Mouse (Mus musculus): Measurements from ENCODE around the gene Mpst.

Mpst gene

DNA sequence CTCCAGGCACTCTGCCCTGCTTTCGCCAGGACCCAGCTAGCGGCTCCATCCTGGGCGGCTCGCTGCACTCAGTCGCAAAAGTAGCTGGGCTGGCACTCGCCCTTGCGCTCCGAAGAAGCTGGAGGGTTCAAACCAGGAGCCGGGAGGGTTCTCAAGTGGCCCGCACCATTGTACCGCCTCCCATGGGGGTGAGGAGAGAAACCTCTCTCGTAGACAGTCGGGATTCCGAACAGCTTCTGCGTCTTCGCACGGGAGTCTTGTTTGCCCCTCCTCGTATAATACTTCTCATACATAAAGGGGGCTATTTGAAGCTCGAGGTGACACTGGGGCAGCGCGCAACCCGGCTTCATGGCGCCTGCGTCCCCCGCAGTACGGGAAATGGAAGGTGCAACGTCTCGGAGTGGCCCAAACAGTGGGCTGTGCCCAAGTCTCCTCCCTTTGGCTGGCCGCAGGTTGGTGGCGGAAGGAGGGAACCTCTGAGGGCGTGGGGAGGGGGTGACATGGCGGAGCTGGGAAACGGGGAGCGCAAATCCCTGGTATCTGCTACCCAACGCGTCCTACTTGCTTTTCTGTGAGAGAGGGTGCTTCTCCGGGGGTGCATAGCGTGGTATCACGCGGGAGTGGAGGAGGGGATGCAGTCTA lies at the start of gene Mpst:
Gene Mpst (plus strand): TSS at position 124 of the 642 bp plus-strand sequence.
- peak; percentile 89 for DNase-seq (ENCODE audit: low spot score)

DNA sequence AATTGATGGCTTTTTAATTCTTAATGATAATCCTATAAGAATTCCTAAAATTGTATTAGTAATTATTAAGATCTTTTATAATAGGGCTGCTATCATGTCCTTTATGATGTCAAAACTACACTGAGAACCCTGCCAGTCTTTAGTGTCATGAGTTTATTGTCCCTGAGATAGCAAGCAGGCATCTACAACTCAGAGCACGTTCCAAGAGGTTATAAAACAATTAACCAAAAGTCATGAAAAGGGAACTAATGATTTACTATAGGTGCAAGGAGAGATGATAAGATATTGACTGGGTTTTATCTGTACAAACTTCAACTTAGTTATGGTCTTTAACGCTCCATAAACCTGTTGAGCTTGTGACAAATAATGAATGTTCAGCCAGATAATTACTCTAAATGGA lies 40.3 kb upstream of the Mpst start:
- no peak for DNase-seq (ENCODE audit: low spot score)

DNA sequence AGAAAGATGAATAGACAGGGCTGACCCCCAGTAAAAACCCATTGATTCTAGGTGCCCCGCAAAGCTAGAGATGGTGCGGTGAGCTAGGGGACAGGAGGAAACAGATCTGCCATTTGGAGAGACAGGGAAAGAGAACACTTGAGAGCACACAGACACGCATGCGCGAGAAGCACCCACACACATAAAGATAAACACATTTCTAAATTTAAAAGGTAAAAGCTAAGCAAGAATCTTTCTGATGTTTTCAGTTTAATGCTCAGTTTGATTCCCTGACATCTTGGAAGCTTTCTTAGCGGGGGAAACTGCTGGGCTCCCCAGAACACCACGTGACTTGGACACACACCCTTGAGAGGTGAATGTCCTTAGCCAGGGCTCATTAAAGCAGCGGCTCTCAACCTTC lies 39.3 kb upstream of the Mpst start:
- DNase-seq (ENCODE audit: low spot score), result no peak

DNA sequence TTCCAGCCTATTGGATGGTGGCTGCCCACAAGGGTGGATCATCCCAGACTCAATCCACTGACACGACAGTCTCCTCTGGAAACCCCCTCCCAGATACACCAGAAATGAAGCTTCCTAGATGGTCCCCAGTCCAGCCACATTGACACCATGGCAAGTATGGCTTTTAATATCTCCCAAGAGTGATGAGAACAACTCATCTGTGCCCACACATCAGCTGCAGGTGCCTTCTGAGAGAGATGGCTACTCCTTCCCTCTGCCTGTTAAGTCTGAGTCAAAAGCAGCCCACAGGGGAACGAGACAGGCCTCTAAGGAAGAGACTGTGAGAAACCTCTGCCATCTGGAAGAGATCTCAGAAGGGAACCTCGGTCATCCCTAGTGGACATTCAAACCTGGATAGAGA lies 38.4 kb upstream of the Mpst start:
- DNase-seq (ENCODE audit: low spot score), result no peak

DNA sequence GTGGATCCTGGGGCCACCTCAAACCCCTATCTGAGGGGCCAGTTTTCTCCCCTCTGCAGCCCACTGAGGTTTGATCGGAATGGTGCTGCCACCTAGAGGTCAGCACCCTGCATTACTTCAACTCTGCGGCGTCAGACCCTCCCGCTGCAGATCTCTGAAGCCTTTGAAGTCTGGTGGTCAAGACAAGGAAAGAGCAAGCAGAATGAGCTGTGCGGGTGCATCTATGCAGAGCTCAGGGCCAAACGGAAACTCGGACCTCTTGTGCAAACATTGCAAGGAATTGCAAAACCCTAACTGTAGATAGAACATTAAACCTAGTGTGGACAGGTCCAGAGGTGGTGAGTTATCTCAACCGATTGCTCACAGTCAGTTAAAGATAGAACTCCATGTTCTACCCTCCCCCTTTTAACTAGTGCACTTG lies 37.3 kb upstream of the Mpst start:
- DNase-seq (ENCODE audit: low spot score), result peak; percentile 49

DNA sequence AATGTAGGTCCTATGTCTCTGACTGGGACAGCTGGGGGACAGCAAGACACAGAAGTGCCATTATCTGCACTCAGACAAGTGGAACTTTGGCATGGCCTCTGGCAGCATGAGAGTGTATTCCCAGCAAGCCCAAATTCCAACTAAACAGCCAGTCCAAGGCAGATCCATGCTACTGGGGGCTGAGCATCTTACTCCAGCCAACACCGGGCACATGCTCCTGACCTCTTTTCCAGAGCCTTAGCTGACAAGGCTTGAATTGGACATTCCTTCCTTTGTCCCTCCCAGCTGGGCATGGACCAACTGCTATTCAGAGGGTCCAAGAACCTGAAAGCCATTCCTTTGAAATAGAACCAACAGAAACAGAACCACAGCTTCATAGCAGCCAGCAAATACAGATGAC lies 36.6 kb upstream of the Mpst start:
- DNase-seq (ENCODE audit: low spot score), result peak; percentile 55

DNA sequence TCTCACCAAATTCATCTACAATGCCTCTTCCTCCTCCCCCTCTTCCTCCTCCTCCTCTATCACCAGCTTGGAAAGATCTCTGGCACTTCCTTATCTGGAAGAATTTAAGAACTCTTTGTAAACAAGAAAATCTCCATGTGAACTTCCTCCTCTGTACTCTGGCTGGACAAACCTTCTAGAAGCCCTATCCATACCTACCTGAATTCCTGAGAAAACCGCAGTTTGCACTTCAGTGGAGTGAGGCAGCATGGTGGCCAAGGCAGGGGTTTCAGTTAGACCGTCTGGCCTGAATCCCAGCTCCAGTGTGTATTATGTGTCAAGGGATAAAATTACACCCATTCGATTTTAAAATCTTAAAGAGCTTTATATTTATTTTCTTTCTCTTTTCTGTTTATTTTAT lies 33.4 kb upstream of the Mpst start:
- DNase-seq (ENCODE audit: low spot score), result no peak

DNA sequence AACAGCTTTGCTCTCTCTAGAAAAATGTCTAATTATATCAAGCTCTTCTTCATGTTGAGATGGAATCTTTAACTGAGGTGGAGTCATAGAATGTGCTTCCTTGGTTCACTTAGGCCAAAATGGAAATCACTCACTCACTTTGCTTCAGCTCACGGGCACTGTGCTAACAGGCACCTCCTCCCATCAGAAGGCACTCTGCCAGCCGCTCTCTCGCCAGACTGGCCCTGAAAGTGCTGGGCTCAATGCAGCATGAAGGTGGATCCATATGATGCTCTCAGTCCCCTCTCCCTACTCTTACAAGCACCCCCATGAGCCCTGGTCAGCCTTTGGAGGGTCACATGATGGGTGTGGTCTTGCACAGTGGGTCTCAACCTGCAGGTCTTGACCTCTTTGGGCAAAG lies 32.0 kb upstream of the Mpst start:
- no peak for DNase-seq (ENCODE audit: low spot score)

DNA sequence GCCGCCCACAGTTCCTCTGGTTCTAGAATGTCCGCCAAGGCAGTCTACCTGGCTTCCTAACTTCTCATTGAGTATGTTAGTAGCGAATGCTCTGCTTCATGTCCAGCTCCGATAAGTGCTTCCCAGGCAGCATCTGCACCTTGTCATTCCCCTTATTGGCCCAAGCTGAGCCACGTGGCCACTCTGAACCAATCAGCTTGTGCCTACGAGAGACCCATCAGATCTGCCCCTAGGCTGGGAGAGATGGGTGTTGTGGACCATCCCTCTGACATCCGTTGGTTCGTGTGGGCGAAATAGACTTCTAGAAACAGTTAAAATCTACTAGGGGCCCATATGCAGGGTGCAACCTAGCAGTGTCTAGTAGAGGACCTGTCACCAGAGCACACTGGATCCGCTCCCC lies 28.4 kb upstream of the Mpst start:
- DNase-seq (ENCODE audit: low spot score), result no peak

DNA sequence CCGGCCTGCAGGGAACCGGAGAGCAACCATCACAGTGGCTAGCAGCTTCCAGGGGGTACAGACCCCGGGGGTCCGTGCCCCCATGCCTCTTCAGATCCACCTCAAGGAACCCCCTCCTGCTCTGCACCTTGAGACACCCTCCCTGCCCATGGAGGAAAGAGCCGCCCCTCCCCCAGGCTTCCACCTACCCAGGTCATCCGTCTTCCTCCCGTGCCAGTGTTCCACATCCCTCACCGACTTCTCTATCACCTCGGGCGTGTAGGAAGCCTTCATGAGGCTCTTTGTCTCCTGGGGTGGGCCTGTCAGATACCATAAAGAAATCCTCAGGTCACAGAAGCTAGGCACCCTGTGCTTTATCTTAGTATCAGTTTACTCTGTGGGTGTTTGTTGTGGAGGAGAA lies 27.7 kb upstream of the Mpst start:
- DNase-seq (ENCODE audit: low spot score), result no peak

DNA sequence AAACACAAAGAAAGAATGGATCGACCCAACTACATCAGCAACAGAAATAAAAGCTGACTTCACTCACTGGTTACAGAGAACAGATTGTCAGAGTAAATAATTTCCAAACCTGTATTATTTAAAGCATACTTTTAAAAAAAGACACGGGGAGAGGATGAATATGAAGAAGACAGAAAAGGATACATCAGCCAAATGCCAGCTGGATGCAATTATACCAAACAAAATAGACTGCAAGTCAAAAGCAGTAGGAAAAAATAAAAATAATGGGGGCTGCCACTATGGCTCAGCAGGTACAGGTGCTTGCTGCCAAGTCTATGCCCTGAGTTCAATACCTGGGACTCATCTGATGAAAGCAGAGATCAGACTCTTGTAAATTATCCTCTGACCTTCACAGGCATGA lies 26.0 kb upstream of the Mpst start:
- DNase-seq (ENCODE audit: low spot score), result no peak

DNA sequence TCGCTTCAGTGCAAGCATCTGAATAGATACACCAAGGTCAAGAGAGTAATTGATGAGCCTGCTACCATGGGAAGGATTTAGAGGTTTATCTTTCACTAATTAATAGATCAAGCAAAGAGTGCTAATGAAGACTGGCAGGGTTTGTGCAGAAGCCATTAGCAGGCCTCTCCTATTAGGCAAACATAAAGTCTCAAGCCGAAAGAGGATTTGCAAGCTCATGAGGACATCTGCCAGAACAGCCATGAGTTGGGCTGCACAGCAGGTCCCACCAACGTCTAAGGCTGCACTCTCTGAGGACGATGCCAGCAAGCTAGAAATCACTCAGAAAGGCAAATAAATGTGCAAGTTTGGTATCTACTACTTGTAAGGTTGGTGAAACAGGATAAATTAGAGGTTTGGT lies 25.5 kb upstream of the Mpst start:
- DNase-seq (ENCODE audit: low spot score), result peak; percentile 59

DNA sequence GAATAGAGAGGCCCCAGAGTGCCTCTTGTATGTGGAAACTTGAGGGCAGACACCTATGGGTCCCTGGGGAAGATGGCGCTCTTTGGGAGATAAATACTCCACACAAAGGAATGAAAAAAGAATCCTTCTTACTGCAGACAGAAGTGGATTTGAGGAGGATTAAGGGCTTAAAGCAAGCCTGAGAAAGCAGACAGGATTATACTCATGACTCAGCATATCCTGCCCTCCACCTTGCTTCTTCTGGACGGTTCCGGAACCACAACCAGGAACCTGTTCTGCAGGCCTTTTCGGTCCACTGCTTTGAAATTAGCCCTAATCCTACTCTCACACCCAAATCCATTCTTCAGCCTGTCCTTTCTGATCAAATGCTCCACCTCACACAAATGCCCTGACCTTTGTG lies 24.1 kb upstream of the Mpst start:
- DNase-seq (ENCODE audit: low spot score), result no peak

DNA sequence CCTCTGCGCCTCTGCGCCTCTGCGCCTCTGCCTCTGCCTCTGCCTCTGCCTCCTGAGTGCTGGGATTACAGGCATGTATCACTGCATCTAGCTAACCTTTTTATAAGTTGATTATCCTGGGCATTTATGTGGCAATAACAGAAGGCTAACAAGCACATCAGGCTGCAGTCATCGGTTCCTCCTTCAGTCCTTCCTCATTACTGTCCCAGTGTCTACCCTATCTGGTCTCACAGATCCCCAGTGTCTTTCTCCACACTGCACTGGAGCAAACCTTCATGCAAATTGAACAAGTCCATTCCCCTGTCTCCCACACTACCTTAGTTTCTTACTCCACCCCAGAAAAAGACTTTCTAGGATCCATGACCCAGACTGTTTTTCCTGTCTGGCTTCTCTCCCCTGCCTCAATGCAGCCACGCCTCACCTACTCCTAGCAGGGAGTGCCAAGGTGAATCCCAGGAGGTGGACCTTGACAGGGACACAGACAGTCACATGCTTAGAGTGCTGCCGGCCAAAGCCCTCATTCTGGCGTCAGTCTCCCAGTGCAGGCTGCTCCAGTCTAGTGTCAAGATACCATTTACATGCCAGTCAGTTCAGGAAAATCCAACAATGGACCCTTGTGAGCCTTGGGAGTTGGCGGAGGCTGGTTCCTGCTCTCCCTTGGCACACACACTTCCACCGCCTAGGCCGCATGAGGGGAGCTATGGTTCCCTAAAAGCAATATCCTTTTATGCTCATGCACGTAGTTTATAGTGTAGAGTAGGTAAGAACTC lies 22.6 kb upstream of the Mpst start:
- peak; percentile 73 for DNase-seq (ENCODE audit: low spot score)

DNA sequence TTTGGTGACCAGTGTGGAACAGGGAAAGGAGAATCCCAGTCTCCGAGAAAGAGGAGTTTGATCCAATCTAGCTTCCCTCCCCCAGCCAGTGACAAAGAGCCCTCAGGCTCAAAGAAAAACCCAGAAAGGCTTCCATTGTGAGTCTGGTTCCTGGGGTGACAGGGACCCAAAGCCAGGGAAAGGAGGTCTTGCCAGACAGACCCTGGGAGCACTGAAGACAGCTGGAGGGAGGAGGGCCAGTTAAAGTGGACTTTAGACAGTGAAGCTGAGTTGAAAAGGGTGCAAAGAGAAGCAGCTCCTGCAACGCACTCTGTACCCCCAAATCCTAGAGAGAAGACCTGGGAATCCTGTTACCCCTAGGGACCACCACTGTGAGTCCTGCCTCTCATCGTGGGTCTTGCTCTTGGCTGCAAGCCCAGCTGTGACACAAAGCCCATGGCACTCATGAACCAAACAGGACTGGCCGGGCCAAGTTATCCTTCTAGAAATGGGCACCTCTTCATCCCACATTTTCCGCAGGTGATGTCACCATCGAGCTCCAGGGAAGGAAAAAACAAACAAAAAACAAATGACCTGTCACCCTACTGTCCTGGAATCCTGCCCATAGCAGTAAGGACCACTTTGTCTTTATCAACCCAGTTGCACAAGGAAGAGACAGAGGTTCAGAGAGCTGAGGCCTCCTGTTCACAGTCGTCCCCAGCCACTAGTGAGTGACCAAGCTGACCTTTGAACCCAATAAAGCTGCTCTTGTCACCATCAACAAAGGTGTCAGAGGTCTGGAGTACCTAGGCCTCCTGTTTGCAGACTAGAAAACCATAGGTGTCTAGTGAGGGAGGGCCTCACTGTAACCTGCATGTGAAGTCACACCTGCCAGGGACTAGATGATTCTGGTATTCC lies 21.7 kb upstream of the Mpst start:
- peak; percentile 52 for DNase-seq (ENCODE audit: low spot score)

DNA sequence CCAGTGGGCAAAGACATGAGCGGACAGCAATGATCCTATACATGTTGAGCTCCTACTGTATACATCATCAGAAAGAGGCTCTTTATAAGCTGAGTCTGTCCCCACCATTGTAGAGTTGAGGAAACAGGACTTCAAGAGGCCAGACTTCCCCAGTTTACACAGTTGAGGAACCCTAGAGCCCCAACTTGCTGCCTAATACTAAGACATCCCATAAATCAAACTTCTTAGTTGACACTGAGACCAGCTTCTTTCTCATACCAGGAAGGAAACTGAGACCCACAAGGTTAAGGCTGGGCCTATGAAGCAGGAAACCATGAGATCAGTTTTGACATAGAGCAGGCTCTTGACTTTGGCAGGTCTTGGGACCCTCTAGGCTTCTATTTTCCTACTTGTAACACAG lies 20.7 kb upstream of the Mpst start:
- no peak for DNase-seq (ENCODE audit: low spot score)

DNA sequence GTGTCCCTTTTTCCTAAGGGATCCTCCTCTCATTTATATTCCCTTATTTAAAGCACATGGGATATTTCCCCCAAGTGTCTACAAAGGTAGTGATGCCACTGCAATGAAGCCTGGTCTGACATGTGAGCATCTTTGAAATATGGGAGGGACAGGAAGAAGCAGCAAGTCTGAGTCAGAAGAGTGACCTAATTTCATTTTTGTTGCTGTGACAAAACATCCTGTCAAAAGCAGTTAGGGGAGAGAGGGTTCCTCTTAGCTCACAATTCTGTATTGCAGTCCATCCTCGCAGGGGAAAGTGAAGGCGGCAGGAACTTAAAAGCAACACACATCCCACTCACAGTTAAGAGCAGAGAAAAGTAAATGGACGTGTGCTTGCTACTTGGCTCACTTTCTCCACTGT lies 15.4 kb upstream of the Mpst start:
- DNase-seq (ENCODE audit: low spot score), result no peak

DNA sequence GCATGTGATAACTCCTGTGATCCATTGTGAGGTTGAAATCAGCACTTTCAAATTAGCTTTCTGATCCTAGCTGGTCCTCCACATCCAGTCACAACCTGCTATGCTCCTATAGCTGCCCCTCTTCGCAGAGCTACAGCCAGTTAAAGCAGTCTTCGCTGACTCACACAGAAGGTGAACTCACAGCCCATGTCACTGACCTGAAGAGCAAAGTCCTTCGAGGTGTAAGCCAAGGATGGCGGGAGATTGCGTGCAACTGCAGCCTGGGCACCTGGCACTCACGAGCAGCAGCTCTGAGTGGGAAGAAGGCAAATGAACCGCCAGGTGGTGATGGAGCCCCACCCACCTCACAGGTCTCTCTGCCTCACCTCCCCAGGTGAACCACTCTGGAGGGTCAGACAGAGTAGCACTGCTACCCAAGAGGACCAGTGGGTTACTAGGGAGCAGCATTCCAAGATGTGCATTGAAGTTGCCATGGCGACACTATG lies 10.7 kb upstream of the Mpst start, which contains the start of gene Tex33:
Gene Tex33 (minus strand): TSS at position 435 of the 485 bp plus-strand sequence.
- no peak for DNase-seq (ENCODE audit: low spot score)

DNA sequence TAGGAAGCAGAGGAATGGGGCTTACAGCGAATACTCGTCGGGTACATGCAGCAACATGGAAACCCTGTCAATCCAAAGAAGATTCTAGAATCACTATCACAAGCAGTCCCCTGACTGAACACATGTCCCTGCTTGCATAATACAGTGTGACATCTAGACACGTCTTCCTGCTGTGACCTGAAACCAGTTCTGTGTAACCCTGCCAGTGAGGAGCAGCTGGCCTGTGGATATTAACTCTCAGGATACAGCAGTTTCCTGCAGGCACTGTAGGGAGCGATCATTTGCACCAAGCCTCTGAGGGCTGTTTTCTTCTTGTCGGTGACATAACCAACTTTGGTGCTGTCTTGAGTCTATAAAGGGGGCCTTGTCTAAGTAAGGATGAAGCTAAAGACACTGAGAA lies 4.9 kb upstream of the Mpst start:
- no peak for DNase-seq (ENCODE audit: low spot score)

DNA sequence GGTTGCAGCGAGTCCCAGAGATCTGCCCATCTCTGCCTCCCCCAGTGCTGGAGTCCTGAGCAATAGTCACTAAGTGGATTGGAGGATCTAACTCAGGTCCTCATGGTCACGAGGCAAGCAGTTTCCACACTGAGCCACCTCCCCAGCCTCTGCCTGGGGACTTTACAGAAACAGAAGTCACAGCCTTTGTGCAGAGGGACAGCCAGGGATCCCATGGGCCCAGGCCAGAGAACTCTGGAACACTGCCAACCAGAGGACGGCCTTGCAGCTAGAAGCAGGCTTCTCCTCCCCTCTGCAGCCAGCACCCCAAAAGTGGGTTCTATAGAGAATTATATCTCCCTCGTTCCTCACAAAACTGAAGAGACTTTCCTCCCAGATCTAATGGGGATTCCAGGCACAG lies 4.3 kb upstream of the Mpst start:
- peak; percentile 77 for DNase-seq (ENCODE audit: low spot score)

DNA sequence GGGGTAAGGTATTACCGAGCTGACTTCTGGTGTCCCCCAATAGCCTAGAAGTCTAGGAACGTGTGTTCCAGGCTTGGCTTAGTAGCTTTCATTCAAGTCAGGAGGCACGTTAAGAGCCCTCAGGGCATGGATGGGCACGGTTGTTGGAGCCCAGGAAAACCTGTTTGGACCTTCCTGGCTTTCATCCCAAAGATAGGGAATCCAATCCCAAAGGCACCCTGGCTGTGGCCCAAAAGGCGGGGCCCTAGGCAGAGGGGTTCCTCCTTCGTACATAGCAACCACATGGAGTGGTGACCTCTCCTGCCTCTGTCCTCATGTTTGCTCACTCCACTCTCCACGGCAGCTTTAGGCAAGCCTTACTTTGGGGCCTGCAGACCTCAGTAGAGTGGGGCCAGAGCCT lies 3.8 kb upstream of the Mpst start:
- DNase-seq (ENCODE audit: low spot score), result no peak

DNA sequence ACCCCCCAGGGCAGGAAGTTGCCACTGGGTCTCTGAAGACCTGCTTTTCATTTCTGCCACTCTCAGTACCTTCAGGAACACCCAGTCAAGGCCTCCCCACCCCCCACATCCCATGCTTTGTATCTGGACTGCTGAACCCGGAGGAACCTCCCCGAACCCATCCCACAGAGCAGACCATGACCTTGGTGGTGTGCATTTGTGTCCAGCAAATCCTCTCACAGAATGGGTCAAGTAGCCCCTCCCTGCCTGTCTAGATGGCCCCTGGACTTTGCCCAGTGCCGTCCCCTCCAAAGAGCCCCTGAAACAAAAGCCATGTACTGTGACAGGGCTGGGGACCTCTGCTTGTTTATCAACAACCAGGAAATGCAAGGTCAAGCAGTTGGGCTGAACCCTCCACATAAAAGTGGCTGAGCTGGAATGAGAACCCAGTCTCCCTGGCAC lies 2.9 kb upstream of the Mpst start:
- no peak for DNase-seq (ENCODE audit: low spot score)

DNA sequence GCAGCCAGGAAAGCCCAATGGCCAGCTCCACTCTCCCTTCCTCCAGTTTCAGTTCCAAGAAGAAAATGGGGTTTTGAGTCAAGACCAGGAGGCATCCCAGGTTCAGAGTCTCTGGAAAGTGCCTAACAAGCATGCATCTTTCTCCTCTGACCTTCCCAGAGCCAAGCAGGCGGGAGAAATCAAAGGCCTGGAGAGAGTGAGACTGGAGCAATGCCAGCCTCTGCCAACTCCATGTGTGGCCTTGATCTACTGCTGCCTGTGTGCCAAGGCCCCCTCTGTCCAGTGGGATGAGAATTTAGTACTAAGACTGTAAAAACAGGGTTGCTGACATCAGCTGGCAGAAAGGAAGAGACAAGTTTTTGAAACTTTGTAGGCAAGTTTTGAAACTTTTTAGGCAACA lies 2.3 kb upstream of the Mpst start:
- no peak for DNase-seq (ENCODE audit: low spot score)
